Mouse (Mus musculus) left cerebral cortex, postnatal 36 days (tissue): ENCODE measurements around the gene Srp68. TPM values are rescaled to one million over a fixed set of nuclear protein-coding genes. Genes with fewer than 3 reads are reported as not detected.

Source experiments
- total RNA-seq, 2 experiments: library from RNA; stranded (reverse); gene quantifications; 2 replicates each; pipeline ENCODE4 v1.2.3; 2021

Srp68 gene
- total RNA-seq, 2 experiments from 2014 or later: 66.6 to 70.6 TPM

Other genes with a start within 250 kb of the Srp68 start
- gene H3f3b, start 246.3 kb downstream of the Srp68 start, total RNA-seq: 100 to 1,000 TPM; 253 to 254 TPM
- 10 to 100 TPM; 18.9 to 27.0 TPM for gene Unk, start 243.9 kb downstream of the Srp68 start, total RNA-seq
- gene Unc13d, start 196.3 kb downstream of the Srp68 start, total RNA-seq: 1 to 10 TPM in 1 of 2 experiments, under 1 TPM in 1; 0.93 to 1.0 TPM
- gene Wbp2, start 187.2 kb downstream of the Srp68 start, total RNA-seq: 100 to 1,000 TPM; 388 to 420 TPM
- gene Trim47, start 147.0 kb downstream of the Srp68 start, total RNA-seq: 1 to 10 TPM; 7.0 to 9.6 TPM
- gene Trim65, start 143.1 kb downstream of the Srp68 start, total RNA-seq: 1 to 10 TPM; 7.2 to 8.4 TPM
- gene Mrpl38, start 135.3 kb downstream of the Srp68 start, total RNA-seq: 10 to 100 TPM; 58.3 to 62.1 TPM
- gene Fbf1, start 106.1 kb downstream of the Srp68 start, total RNA-seq: 10 to 100 TPM; 65.5 to 98.0 TPM
- gene Ten1, start 75.4 kb downstream of the Srp68 start, total RNA-seq: 10 to 100 TPM; 41.3 to 41.6 TPM
- gene Acox1, start 75.2 kb downstream of the Srp68 start, total RNA-seq: 100 to 1,000 TPM; 115 to 118 TPM
- 1 to 10 TPM; 1.2 to 1.3 TPM for gene Evpl, start 36.1 kb downstream of the Srp68 start, total RNA-seq
- not detected for gene Galr2, start 6.7 kb upstream of the Srp68 start, total RNA-seq
- gene Exoc7, start 33.0 kb upstream of the Srp68 start, total RNA-seq: 100 to 1,000 TPM in 1 of 2 experiments, 10 to 100 TPM in 1; 93.0 to 100 TPM
- 1 to 10 TPM; 5.0 to 5.2 TPM for gene Foxj1, start 61.2 kb upstream of the Srp68 start, total RNA-seq
- gene Rnf157, start 138.8 kb upstream of the Srp68 start, total RNA-seq: 100 to 1,000 TPM; 266 to 286 TPM
- gene Ubald2, start 159.9 kb upstream of the Srp68 start, total RNA-seq: 10 to 100 TPM; 27.5 to 31.8 TPM
- not detected for gene Qrich2, start 192.0 kb upstream of the Srp68 start, total RNA-seq
- 10 to 100 TPM; 68.5 to 91.5 TPM for gene Prpsap1, start 220.0 kb upstream of the Srp68 start, total RNA-seq